Mouse (Mus musculus) ES-Bruce4 (cell line): ENCODE results near the gene Ect2l.

Experiments
- CTCF ChIP-seq: IDR thresholded peaks from one replicate; pipeline ENCODE4 v1.8.1; 2011; ENCODE audit warnings: low read depth, low read length
- EP300 ChIP-seq: IDR thresholded peaks from 2 replicates; pipeline ENCODE4 v1.6.1; 2011; ENCODE audit warnings: low read depth, low read length; ENCODE audit not compliant: insufficient read depth
- POLR2A ChIP-seq: IDR thresholded peaks from one replicate; pipeline ENCODE4 v1.8.1; 2011; ENCODE audit warnings: low read length; ENCODE audit not compliant: insufficient read depth

GRCm38 (mm10) chr10:18237191-18237590 is 26.5 kb upstream of the Ect2l start:
- TF ChIP-seq POLR2A (no peak), CTCF (no peak), EP300 (no peak)
